Mouse (Mus musculus) subcutaneous adipose tissue, adult 2 months (tissue): ENCODE measurements around the gene Tmprss4. TPM values are rescaled to one million over a fixed set of nuclear protein-coding genes. Genes with fewer than 3 reads are reported as not detected.

Source experiments
- polyA plus RNA-seq: library from polyadenylated mRNA; depleted of rRNA; stranded (reverse); fragments of >200 nt; gene quantifications from 2 replicates; pipeline ENCODE4 v1.2.3, GENCODE M21; 2012; ENCODE audit warnings: low replicate concordance; rRNA removed

Tmprss4 gene
- polyA plus RNA-seq, result 10.2 TPM in 1 of 2 replicates, not detected in the other

DNA sequence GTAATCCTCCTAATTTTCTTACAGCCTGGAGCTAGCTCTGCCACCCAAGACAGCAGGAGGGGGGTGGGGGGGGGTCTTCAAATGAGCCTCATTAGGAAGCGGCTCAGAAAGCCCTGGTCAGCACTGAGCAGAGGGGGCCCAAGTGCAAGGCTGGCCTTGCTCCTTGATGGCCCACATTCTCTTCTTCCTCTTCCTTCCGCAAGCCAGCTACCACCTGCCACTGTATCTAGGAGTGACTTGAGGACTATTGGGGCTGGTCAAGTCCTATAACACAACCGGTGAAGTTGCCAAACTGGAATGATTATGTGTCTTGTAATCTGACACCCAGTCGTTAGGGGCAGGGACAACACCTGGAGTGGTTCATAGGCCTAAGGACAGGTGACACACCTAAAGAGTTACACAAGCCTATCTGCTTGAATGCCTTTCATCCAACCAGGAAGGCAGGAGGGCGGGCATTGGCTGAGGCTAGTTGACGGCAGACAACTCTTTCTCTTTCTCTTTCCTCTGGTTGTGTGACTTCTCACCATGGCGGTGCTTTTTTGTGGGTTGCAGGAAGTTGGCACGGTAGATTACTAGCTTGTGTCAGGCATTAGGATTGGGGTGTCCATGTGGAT, at the start of gene Tmprss4:
TSS of gene Tmprss4 (minus strand) at position 296 of the 614 bp plus-strand sequence.

DNA sequence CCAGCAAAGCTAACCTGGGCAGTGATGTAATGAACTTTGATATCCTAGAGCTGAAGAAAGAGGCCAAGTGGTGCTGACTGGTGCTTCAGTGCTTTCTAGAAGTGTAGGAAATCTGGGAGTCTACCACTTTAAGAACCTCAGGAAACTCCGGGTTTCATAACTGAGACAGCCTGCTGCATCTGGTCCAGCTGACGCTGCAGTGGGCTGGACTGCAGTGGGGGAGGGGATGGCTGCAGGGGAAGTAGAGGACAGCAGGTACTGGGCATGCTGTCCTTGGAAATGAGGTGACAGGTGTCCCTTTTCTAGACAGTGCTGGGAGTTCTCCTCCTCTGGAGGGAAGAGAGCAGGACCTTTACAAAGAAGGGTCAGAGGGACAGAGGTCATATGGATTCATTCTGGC, 22.1 kb downstream of the Tmprss4 start, which contains the start of gene BC049352:
TSS of gene BC049352 (plus strand) at position 238 of the 400 bp plus-strand sequence.

DNA sequence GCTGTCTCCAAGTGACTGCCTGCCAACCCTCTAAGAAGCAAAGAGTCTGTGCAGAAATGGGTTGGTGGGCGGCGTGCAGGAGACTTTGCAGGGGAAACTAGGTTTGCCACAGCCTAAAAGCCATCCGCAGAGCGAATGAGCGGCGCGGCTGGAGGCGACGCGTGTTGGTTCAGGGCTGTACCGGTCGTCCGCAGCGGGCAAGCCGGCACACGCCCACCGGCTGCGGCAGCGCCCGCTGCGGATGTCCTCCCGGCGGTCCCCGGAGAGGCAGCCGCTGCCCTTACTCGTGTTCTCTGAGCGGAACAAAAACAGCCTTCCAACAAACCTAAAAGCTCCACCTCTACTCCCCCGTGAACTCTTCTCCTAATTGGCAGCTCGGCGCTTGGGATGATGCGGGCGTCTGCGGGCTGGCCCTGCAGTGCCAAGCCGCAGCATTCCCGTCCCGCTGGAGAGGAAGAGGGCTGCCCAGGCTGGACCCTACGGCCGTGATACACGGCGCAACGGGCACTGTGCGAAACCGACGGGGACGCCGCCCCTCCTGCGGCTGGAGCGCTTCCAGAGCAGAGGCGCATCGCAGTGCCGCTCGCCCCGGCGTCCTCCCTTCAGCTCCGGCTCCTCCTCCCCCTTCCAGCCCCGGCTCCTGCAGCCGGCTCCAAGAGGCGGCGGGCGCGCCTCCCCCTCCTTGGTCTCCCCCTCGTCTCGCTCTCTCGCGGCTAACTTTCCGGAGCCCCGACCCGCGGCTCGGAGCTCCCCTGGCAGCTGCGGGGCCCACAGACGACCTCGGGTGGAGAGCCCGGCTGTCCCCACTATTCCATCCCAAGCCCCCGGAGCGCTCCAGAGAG, 65.5 kb downstream of the Tmprss4 start, which contains the start of gene Scn4b:
TSS of gene Scn4b (plus strand) at position 205 of the 842 bp plus-strand sequence.

Other genes starting within 250 kb of the Tmprss4 start
- 17.3 and 19.1 TPM in 2 replicates for gene Ube4a, start 238.5 kb downstream of the Tmprss4 start, polyA plus RNA-seq
- 0.43 and 0.90 TPM in 2 replicates for gene Cd3g, start 223.7 kb downstream of the Tmprss4 start, polyA plus RNA-seq
- gene Cd3d, start 222.3 kb downstream of the Tmprss4 start, polyA plus RNA-seq, result 0.46 and 0.60 TPM in 2 replicates
- 1.0 and 1.3 TPM in 2 replicates for gene Cd3e, start 194.5 kb downstream of the Tmprss4 start, polyA plus RNA-seq
- 3.0 and 11.0 TPM in 2 replicates for gene Mpzl2, start 164.3 kb downstream of the Tmprss4 start, polyA plus RNA-seq
- gene Mpzl3, start 148.9 kb downstream of the Tmprss4 start, polyA plus RNA-seq, result 0.75 and 3.1 TPM in 2 replicates
- 0.36 and 0.76 TPM in 2 replicates for gene Jaml, start 124.9 kb downstream of the Tmprss4 start, polyA plus RNA-seq
- 0.24 and 4.2 TPM in 2 replicates for gene Scn2b, start 86.3 kb downstream of the Tmprss4 start, polyA plus RNA-seq
- 0.49 and 0.62 TPM in 2 replicates for gene Scn4b, start 65.7 kb downstream of the Tmprss4 start, polyA plus RNA-seq
- 1.3 and 1.6 TPM in 2 replicates for gene BC049352, start 22.1 kb downstream of the Tmprss4 start, polyA plus RNA-seq
- gene Il10ra, start 65.1 kb upstream of the Tmprss4 start, polyA plus RNA-seq, result 9.7 and 14.6 TPM in 2 replicates
- 0.84 TPM in 1 of 2 replicates, not detected in the other for gene Tmprss13, start 115.0 kb upstream of the Tmprss4 start, polyA plus RNA-seq
- 11.1 and 87.0 TPM in 2 replicates for gene Fxyd6, start 166.1 kb upstream of the Tmprss4 start, polyA plus RNA-seq
- 15.4 and 34.3 TPM in 2 replicates for gene Fxyd2, start 195.6 kb upstream of the Tmprss4 start, polyA plus RNA-seq
- gene Dscaml1, start 222.5 kb upstream of the Tmprss4 start, polyA plus RNA-seq, result 0.13 TPM in 1 of 2 replicates, not detected in the other